Mouse (Mus musculus) erythroblast, embryonic 14.5 days (primary cell): ENCODE data around the gene Cacna1a. TPM values are rescaled to one million over a fixed set of nuclear protein-coding genes. Genes with fewer than 3 reads are reported as not detected.
"Not testable (repeated sequence)": the region's sequence is repeated elsewhere in the genome, so short reads cannot be mapped to it uniquely, and the experiment has no call there.

Source experiments
- H3K27me3 ChIP-seq: 2 replicates; pipeline ENCODE4 v1.6.1; 2012; ENCODE audit warnings: inconsistent platforms; ENCODE audit not compliant: control insufficient read depth
- H3K36me3 ChIP-seq: 2 replicates; pipeline ENCODE4 v1.6.1; 2012; ENCODE audit warnings: mild to moderate bottlenecking, inconsistent platforms; ENCODE audit not compliant: control insufficient read depth
- H3K4me1 ChIP-seq: 2 replicates; pipeline ENCODE4 v1.6.1; 2012; ENCODE audit warnings: inconsistent platforms; ENCODE audit not compliant: control insufficient read depth
- H3K4me3 ChIP-seq: replicated peaks from 2 replicates; pipeline ENCODE3; 2012; ENCODE audit warnings: moderate library complexity, mild to moderate bottlenecking, inconsistent platforms
- H3K9me3 ChIP-seq: 2 replicates; pipeline ENCODE4 v1.6.1; 2012; ENCODE audit warnings: low read length, inconsistent platforms, mixed read lengths; ENCODE audit not compliant: control insufficient read depth
- GATA1 ChIP-seq: IDR thresholded peaks from 2 replicates; pipeline ENCODE4 v1.6.1; 2012; ENCODE audit warnings: low read length, inconsistent platforms, mixed read lengths
- TAL1 ChIP-seq: IDR thresholded peaks from 3 replicates; pipeline ENCODE4 v1.6.1; 2012; ENCODE audit warnings: low read length, inconsistent platforms, mixed read lengths
- polyA plus RNA-seq: library from polyadenylated mRNA; stranded (reverse); fragments of >175 nt; gene quantifications from 2 replicates; pipeline ENCODE4 v1.2.3, GENCODE M21; 2012

Cacna1a gene
- polyA plus RNA-seq, 1 experiment: 0.88 TPM

GRCm38 (mm10) chr8:84489223-84489622 is 101.0 kb downstream of the Cacna1a start:
- TF ChIP-seq GATA1 (no peak), TAL1 (no peak)
- Histone ChIP-seq H3K4me3 (no peak overlapping the region), H3K27me3 (no peaks in the 10 kb centered on the region), H3K9me3 (no peaks in the 10 kb centered on the region), H3K36me3 (no peaks in the 10 kb centered on the region), H3K4me1 (no peaks in the 10 kb centered on the region)

GRCm38 (mm10) chr8:84494541-84495084 is 106.4 kb downstream of the Cacna1a start:
- H3K27me3 ChIP-seq: no peaks in the 10 kb centered on the region
- no peaks in the 10 kb centered on the region for H3K9me3 ChIP-seq
- TF ChIP-seq GATA1: no peak
- TF ChIP-seq TAL1: no peak
- H3K4me3 ChIP-seq: no peak overlapping the region
- no peaks in the 10 kb centered on the region for H3K36me3 ChIP-seq
- no peaks in the 10 kb centered on the region for H3K4me1 ChIP-seq

DNA sequence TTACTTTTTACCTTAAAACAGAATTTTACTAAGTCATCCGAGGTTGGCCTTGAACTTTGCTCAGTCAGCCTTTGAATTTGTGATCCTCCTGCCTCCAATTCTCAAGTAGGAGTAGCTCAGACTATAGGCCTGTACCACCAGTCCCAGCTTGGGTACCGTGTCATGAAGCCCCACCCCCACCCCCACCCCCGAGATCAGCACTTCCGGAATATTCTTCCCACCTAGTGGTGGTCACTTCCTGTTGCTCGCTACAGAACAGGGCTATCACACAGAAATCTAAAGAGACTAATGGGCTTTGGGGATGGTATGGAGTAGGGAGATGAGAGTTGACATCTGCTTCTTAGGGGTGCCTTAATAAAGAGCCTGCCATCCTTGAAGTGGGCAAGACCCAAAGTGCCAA is 112.9 kb downstream of the Cacna1a start:
- no peaks in the 10 kb centered on the region for H3K9me3 ChIP-seq
- H3K4me3 ChIP-seq: no peak overlapping the region
- no peaks in the 10 kb centered on the region; the same call in 1 of the 2 replicates for H3K4me1 ChIP-seq
- H3K27me3 ChIP-seq: no peaks in the 10 kb centered on the region
- H3K36me3 ChIP-seq: no peaks in the 10 kb centered on the region
- TF ChIP-seq TAL1 (no peak), GATA1 (no peak)

GRCm38 (mm10) chr8:84501671-84502308 is 113.5 kb downstream of the Cacna1a start:
- Histone ChIP-seq H3K4me3 (no peak overlapping the region), H3K9me3 (no peaks in the 10 kb centered on the region), H3K4me1 (no peaks in the 10 kb centered on the region; the same call in 1 of the 2 replicates), H3K27me3 (no peaks in the 10 kb centered on the region), H3K36me3 (no peaks in the 10 kb centered on the region)
- no peak for TF ChIP-seq GATA1
- TF ChIP-seq TAL1: no peak

GRCm38 (mm10) chr8:84502638-84503037 is 114.4 kb downstream of the Cacna1a start:
- no peak for TF ChIP-seq GATA1
- no peak for TF ChIP-seq TAL1
- H3K9me3 ChIP-seq: no peaks in the 10 kb centered on the region
- H3K4me1 ChIP-seq: no peaks in the 10 kb centered on the region; the same call in 1 of the 2 replicates
- no peaks in the 10 kb centered on the region for H3K36me3 ChIP-seq
- no peaks in the 10 kb centered on the region for H3K27me3 ChIP-seq
- H3K4me3 ChIP-seq: no peak overlapping the region

DNA sequence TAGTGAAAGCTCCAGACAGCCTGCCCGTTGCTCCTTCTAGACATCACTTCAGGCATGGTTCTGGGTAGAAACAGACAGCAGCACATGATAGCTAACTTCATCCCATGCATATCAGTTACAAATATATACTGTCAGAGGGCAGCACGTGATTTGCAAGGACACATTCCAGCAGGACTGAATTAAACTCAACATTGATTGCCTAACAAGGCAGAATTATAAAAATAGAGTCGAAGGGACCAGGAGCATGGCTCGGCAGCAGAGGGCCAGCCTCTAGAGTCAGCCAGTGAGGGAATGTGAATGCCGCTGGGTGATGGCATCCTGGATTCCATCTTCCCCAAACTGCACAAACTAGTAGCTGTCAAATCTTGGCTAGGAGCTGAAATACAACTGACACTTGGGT is 119.0 kb downstream of the Cacna1a start:
- H3K36me3 ChIP-seq: no peaks in the 10 kb centered on the region
- no peaks in the 10 kb centered on the region for H3K27me3 ChIP-seq
- no peaks in the 10 kb centered on the region for H3K9me3 ChIP-seq
- TF ChIP-seq GATA1 (no peak), TAL1 (no peak)
- H3K4me3 ChIP-seq: no peak overlapping the region
- no peaks in the 10 kb centered on the region; the same call in 1 of the 2 replicates for H3K4me1 ChIP-seq

DNA sequence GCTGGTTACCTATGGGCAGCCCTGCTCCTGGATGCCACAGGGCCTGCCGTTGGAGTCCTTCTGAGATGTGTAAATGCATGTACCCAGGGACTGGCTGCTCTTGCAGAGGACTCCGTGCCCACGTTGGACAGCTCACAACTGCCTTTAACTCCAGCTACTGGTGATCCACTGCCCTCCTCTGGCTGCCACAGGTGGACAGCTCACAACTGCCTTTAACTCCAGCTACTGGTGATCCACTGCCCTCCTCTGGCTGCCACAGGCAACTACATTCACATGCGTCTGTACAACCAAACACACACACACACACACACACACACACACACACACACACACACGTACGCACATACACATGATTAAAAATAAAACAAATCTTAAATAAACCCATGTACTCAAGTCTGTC is 121.5 kb downstream of the Cacna1a start:
- not testable (repeated sequence) for H3K9me3 ChIP-seq, H3K4me1 ChIP-seq, H3K4me3 ChIP-seq, H3K36me3 ChIP-seq, H3K27me3 ChIP-seq

DNA sequence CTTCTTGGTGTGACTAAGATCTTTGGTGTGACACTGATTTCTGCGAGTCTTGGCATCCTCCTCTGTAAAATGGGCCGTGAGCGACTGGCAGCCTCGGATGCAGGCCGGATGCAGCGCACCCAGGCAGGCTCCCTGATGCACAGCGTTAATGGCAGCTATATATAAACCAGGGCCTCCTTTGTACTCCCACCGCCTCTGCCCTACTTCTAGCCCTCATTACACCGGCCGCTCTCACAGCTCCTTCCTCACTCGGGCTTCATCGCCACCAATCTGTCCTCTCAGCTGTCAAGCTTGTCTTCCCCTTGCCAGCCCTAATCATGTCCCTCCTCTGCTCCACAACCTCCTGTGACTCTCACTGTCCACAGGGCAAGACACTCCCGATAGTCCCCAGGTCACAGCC is 123.4 kb downstream of the Cacna1a start:
- no peaks in the 10 kb centered on the region for H3K4me1 ChIP-seq
- no peak for TF ChIP-seq TAL1
- no peak for TF ChIP-seq GATA1
- H3K36me3 ChIP-seq: no peaks in the 10 kb centered on the region
- H3K27me3 ChIP-seq: no peaks in the 10 kb centered on the region
- H3K4me3 ChIP-seq: no peak overlapping the region
- no peaks in the 10 kb centered on the region for H3K9me3 ChIP-seq

- no peaks in the 10 kb centered on the region for H3K9me3 ChIP-seq
- no peaks in the 10 kb centered on the region for H3K27me3 ChIP-seq
- no peak for TF ChIP-seq TAL1
- TF ChIP-seq GATA1: no peak
- H3K4me3 ChIP-seq: no peak overlapping the region
- no peaks in the 10 kb centered on the region for H3K36me3 ChIP-seq
- H3K4me1 ChIP-seq: no peaks in the 10 kb centered on the region
Observed at GRCm38 (mm10) chr8:84513765-84514164, 125.5 kb downstream of the Cacna1a start.

- Histone ChIP-seq H3K27me3 (no peaks in the 10 kb centered on the region), H3K9me3 (no peaks in the 10 kb centered on the region), H3K4me3 (no peak overlapping the region), H3K36me3 (no peaks in the 10 kb centered on the region), H3K4me1 (no peaks in the 10 kb centered on the region)
- TF ChIP-seq TAL1 (no peak), GATA1 (no peak)
Observed at GRCm38 (mm10) chr8:84518180-84518579, 129.9 kb downstream of the Cacna1a start.
